Mouse (Mus musculus) midbrain, postnatal 0 days (tissue): ENCODE measurements at regions not wholly inside any gene's neighbourhood (a gene's known extent, or its start where the extent isn't known, plus 50 kb on each side); places are given as distances from the start of the nearest gene placed in this dataset.

Experiments
- ATAC-seq: fragments of 200-750 bp; cut with Nextera tagmentation; 2 replicates; pipeline ENCODE4 v1.8.0; 2017; ENCODE audit warnings: moderate number of reproducible peaks, mild to moderate bottlenecking, moderate TSS enrichment, moderate library complexity; ENCODE audit not compliant: low FRiP score
- DNase-seq: peaks from one replicate; pipeline ENCODE4 v3.0.0-alpha.2; 2015; ENCODE audit warnings: low spot score
- H3K27ac ChIP-seq: fragments of 300-500 bp; sonication (generic); 2 replicates; pipeline ENCODE4 v1.5.1; 2014; ENCODE audit warnings: low read depth, mild to moderate bottlenecking, low read length, mixed read lengths
- H3K27me3 ChIP-seq: fragments of 300-500 bp; sonication (generic); 2 replicates; pipeline ENCODE4 v1.6.1; 2014; ENCODE audit warnings: low read length, control low read depth, mixed read lengths; ENCODE audit not compliant: insufficient read depth
- H3K36me3 ChIP-seq: fragments of 300-500 bp; sonication (generic); 2 replicates; pipeline ENCODE4 v1.6.1; 2014; ENCODE audit warnings: low read length, control low read depth, mixed read lengths; ENCODE audit not compliant: insufficient read depth
- H3K4me1 ChIP-seq: fragments of 300-500 bp; sonication (generic); 2 replicates; pipeline ENCODE4 v1.6.1; 2014; ENCODE audit warnings: mild to moderate bottlenecking, control low read depth, antibody characterized with exemption, low read length, mixed read lengths; ENCODE audit not compliant: insufficient read depth
- H3K4me2 ChIP-seq: fragments of 300-500 bp; sonication (generic); 2 replicates; pipeline ENCODE4 v1.6.1; 2014; ENCODE audit warnings: low read depth, mild to moderate bottlenecking, low read length, mixed read lengths; ENCODE audit not compliant: poor library complexity, severe bottlenecking
- H3K4me3 ChIP-seq: fragments of 300-500 bp; sonication (generic); 2 replicates; pipeline ENCODE4 v1.5.1; 2014; ENCODE audit warnings: low read depth, mild to moderate bottlenecking, low read length, moderate library complexity
- H3K9ac ChIP-seq: fragments of 300-500 bp; sonication (generic); replicated peaks from 2 replicates; pipeline ENCODE4 v1.6.1; 2014; ENCODE audit warnings: mild to moderate bottlenecking, low read length, moderate library complexity, mixed read lengths; ENCODE audit not compliant: poor library complexity, severe bottlenecking
- H3K9me3 ChIP-seq: fragments of 300-500 bp; sonication (generic); 2 replicates; pipeline ENCODE4 v1.6.1; 2016; ENCODE audit warnings: low read length, control low read depth
- CTCF ChIP-seq: IDR thresholded peaks from 2 replicates; pipeline ENCODE4 v1.5.1; 2016; ENCODE audit warnings: antibody characterized with exemption, mild to moderate bottlenecking
- WGBS: fragments of 180-500 bp; shearing (Covaris S2); extraction: QIAGEN DNeasy Blood & Tissue Kit; methylation state at CpG from one replicate; pipeline ENCODE4 v1.1.7; 2014; 5-methylcytosine and 5-hydroxymethylcytosine counted together

DNA sequence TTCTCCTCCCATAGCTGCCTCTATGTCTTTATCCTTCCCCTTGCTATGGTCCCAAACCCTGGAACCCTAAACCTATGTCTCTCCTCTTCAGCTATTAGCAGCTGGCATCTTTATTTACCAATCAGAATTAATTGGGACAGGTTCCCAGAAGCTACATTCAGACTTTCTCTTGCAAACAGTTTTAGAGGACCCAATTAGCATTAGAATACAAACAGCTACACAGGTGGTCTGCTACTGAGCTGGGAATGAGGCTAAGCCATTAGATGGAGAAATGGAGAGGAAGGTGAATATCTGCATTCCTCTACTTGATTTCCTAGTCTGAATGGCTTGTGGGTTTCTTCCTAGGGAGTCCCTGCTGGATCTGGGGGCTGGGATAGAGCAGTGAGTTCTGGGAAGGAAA lies 611.9 kb downstream of the A830018L16Rik start:
- Histone ChIP-seq H3K4me2 (no peak overlapping the region), H3K4me3 (no peak overlapping the region), H3K9me3 (no peaks in the 10 kb centered on the region), H3K27ac (no peak overlapping the region), H3K4me1 (no peaks in the 10 kb centered on the region), H3K36me3 (no peaks in the 10 kb centered on the region), H3K27me3 (no peaks in the 10 kb centered on the region), H3K9ac (no peak overlapping the region)
- no peak for TF ChIP-seq CTCF
- DNase-seq (no peak), ATAC-seq (no peak)

- H3K27me3 ChIP-seq, result no peaks in the 10 kb centered on the region
- H3K9ac ChIP-seq, result no peak overlapping the region
- no peaks in the 10 kb centered on the region for H3K9me3 ChIP-seq
- no peak overlapping the region for H3K4me2 ChIP-seq
- 68% methylated on average over 2 of the region's 2 CpGs for WGBS
- no peak for ATAC-seq
- no peaks in the 10 kb centered on the region for H3K36me3 ChIP-seq
- no peak for DNase-seq
- TF ChIP-seq CTCF, result no peak
- no peak overlapping the region for H3K27ac ChIP-seq
- no peak overlapping the region for H3K4me3 ChIP-seq
- H3K4me1 ChIP-seq, result no peaks in the 10 kb centered on the region
Measured at GRCm38 (mm10) chr1:12027442-12027841, 613.5 kb downstream of the A830018L16Rik start.

GRCm38 (mm10) chr1:12028074-12028473 lies 614.2 kb downstream of the A830018L16Rik start:
- no peak overlapping the region for H3K4me2 ChIP-seq
- no peaks in the 10 kb centered on the region for H3K9me3 ChIP-seq
- no peak for ATAC-seq
- 86% methylated on average over 4 of the region's 4 CpGs for WGBS
- H3K9ac ChIP-seq, result no peak overlapping the region
- H3K27me3 ChIP-seq, result no peaks in the 10 kb centered on the region
- DNase-seq, result no peak
- TF ChIP-seq CTCF, result no peak
- no peaks in the 10 kb centered on the region for H3K36me3 ChIP-seq
- H3K27ac ChIP-seq, result no peak overlapping the region
- H3K4me1 ChIP-seq, result no peaks in the 10 kb centered on the region
- H3K4me3 ChIP-seq, result no peak overlapping the region

GRCm38 (mm10) chr1:12051931-12052482 lies 638.1 kb downstream of the A830018L16Rik start:
- H3K9me3 ChIP-seq, result no peaks in the 10 kb centered on the region
- H3K27me3 ChIP-seq, result no peaks in the 10 kb centered on the region
- TF ChIP-seq CTCF, result no peak
- H3K9ac ChIP-seq, result no peak overlapping the region
- no peak overlapping the region for H3K27ac ChIP-seq
- WGBS, result 76% methylated on average over 8 of the region's 8 CpGs
- DNase-seq (no peak), ATAC-seq (no peak)
- H3K4me2 ChIP-seq, result no peak overlapping the region
- H3K4me1 ChIP-seq, result no peaks in the 10 kb centered on the region
- no peaks in the 10 kb centered on the region for H3K36me3 ChIP-seq
- H3K4me3 ChIP-seq, result no peak overlapping the region

DNA sequence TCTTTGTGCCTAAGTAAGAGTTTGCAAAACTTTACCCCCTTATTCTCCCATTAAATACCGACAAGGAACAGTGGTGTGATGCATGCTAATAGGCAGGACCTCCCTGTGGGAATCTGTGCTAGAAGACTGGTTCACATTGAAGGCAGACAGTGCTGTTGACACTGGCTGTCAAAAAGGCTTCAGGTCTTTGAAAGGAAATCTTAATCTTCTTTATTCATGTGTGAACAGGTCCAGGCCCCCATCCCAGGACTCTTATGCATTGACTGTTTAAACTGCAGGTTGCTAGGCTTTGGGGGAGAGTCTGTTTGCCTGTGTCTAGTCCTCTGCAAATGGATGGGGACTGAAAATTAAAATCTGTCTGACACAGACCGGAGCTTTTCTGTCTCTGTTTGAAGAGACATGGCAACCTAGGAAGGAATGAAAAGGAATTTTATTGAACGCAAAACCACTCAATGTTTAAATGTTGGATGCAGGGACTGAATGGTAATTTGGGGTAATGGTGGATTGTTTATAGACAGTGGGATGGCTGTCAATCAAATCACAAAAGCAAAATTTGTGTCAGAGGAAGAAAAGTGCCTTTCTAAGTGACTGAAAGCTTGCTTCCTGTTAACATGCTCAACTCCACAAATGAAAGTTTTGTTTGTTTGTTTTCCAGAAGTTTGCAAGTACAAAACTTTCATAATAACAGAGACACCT lies 642.1 kb downstream of the A830018L16Rik start:
- Histone ChIP-seq H3K4me3 (no peak overlapping the region), H3K4me1 (no peaks in the 10 kb centered on the region), H3K36me3 (no peaks in the 10 kb centered on the region), H3K27ac (no peak overlapping the region), H3K27me3 (no peaks in the 10 kb centered on the region), H3K9ac (no peak overlapping the region), H3K4me2 (no peak overlapping the region), H3K9me3 (no peaks in the 10 kb centered on the region)
- peak; percentile 66; the same call in 1 of the 2 replicates for ATAC-seq
- no peak for TF ChIP-seq CTCF
- 8% methylated on average over 3 of the region's 3 CpGs for WGBS
- peak; percentile 70 for DNase-seq

DNA sequence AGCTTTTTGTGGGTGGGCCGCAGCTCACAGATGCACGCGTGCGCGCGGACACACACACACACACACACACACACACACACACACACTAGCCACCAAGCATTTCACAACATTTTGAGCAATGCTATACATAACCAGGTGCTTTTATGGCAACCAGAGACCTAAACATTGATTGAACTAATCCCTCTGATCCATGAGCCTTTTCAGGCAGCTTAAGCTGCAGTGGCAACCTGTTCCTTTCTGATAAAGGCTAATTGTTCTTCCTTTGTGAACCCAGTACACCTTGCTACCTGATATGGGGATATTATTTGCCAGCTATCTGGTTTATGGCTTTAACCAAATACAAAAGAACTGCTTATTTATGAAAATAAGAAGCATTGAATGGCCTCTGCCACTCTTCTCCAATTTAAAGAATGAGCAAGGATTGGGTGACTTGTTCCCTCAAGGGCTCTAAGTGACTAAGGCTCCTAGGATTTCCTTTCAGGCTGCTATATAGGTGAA lies 651.2 kb downstream of the A830018L16Rik start:
- no peak overlapping the region for H3K27ac ChIP-seq
- H3K4me3 ChIP-seq, result no peak overlapping the region
- 98% methylated on average over 6 of the region's 6 CpGs for WGBS
- H3K4me2 ChIP-seq, result no peak overlapping the region
- TF ChIP-seq CTCF, result no peak
- no peaks in the 10 kb centered on the region for H3K4me1 ChIP-seq
- no peak for DNase-seq
- no peak for ATAC-seq
- H3K36me3 ChIP-seq, result no peaks in the 10 kb centered on the region
- no peaks in the 10 kb centered on the region for H3K27me3 ChIP-seq
- H3K9ac ChIP-seq, result no peak overlapping the region
- H3K9me3 ChIP-seq, result no peaks in the 10 kb centered on the region
